27 mouse cellular contexts compared by ENCODE assay signal in the genomic region with DNA sequence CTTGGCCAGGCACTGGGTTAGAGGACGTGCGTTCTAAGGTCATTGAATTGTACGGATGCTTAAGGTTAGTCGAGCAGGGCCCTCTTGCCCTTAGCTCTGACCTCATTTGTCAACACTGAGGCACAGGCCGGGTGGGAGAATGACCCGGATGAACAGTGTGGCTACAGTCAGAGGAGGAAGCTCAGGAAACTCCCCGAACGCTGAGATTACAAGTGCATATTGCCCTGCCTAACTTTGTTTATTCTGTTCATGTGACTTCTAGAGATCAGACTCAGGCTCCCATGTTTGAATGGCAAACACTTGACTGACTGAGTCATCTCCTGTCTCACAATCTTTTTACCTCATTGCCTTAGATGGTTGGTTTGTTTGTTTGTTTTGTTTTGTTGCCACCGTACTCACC. TPM values are rescaled to one million over a fixed set of nuclear protein-coding genes. Genes with fewer than 3 reads are reported as not detected.
A peak's percentile ranks its signal among the peaks of the same experiment; 100 is the strongest.
DNase-seq lines count a peak whose midpoint lies in the region; ATAC-seq and TF ChIP-seq lines count a peak whose summit lies in the region.
"Had no signal": no experiment of that assay in that cellular context is flagged by ENCODE, and none has a peak within 500 bp of the region (broad histone marks: within the 10 kb centered on the region; RNA-seq: fewer than 3 reads in every experiment).

No protein-coding gene starts in this region.

- H3K4me2 ChIP-seq in liver, embryonic 12.5 days = no peak overlapping the region
- no peak overlapping the region for H3K4me2 ChIP-seq in liver, embryonic 11.5 days
- no peak overlapping the region for H3K4me2 ChIP-seq in liver, postnatal 0 days (ENCODE audit: low read depth, low read length)
- no peak overlapping the region for H3K4me2 ChIP-seq in stomach, embryonic 15.5 days
- H3K4me2 ChIP-seq: embryonic facial prominence, embryonic 12.5 days; forebrain, embryonic 12.5 days; hindbrain, embryonic 14.5 days; limb, embryonic 13.5 days; lung, embryonic 15.5 days; neural tube, embryonic 13.5 days had no signal

- H3K9me3 ChIP-seq in liver, embryonic 12.5 days (replicated peaks) = no peaks in the 10 kb centered on the region
- no peaks in the 10 kb centered on the region for H3K9me3 ChIP-seq in liver, embryonic 11.5 days (ENCODE audit: control insufficient read depth, low read length)
- no peaks in the 10 kb centered on the region for H3K9me3 ChIP-seq in liver, postnatal 0 days (ENCODE audit: low read length)
- no peaks in the 10 kb centered on the region for H3K9me3 ChIP-seq in stomach, embryonic 15.5 days
- H3K9me3 ChIP-seq: embryonic facial prominence, embryonic 12.5 days; forebrain, embryonic 12.5 days; heart, embryonic 10.5 days; limb, embryonic 13.5 days; lung, embryonic 15.5 days; neural tube, embryonic 13.5 days had no signal

- WGBS in liver, embryonic 12.5 days (ENCODE audit: insufficient replicate concordance) = 57% methylated on average over 9 of the region's 9 CpGs
- 51% methylated on average over 9 of the region's 9 CpGs for WGBS in liver, embryonic 11.5 days
- 42% methylated on average over 9 of the region's 9 CpGs for WGBS in liver, postnatal 0 days (ENCODE audit: insufficient replicate concordance)
- WGBS in stomach, embryonic 15.5 days = 45% methylated on average over 9 of the region's 9 CpGs

- no peaks in the 10 kb centered on the region for H3K36me3 ChIP-seq in liver, embryonic 12.5 days
- no peaks in the 10 kb centered on the region for H3K36me3 ChIP-seq in liver, embryonic 11.5 days (ENCODE audit: control insufficient read depth, insufficient read depth, low read length)
- H3K36me3 ChIP-seq in C2C12 (ENCODE audit: control insufficient read depth, insufficient read depth) = no peaks in the 10 kb centered on the region
- H3K36me3 ChIP-seq in liver, postnatal 0 days (replicated peaks; ENCODE audit: insufficient read depth, low read length) = no peaks in the 10 kb centered on the region
- H3K36me3 ChIP-seq in stomach, embryonic 15.5 days = no peaks in the 10 kb centered on the region
- H3K36me3 ChIP-seq: embryonic facial prominence, embryonic 12.5 days; forebrain, embryonic 12.5 days; heart, embryonic 10.5 days; limb, embryonic 13.5 days; lung, embryonic 15.5 days; neural tube, embryonic 13.5 days had no signal

- H3K4me3 ChIP-seq in liver, embryonic 12.5 days = no peak overlapping the region
- no peak overlapping the region for H3K4me3 ChIP-seq in liver, embryonic 11.5 days (ENCODE audit: low read depth, low read length)
- H3K4me3 ChIP-seq in C2C12 (ENCODE audit: insufficient read depth, poor library complexity, severe bottlenecking) = no peak overlapping the region
- no peak overlapping the region for H3K4me3 ChIP-seq in liver, postnatal 0 days (ENCODE audit: low read depth, low read length)
- H3K4me3 ChIP-seq in stomach, embryonic 15.5 days (replicated peaks) = no peak overlapping the region
- H3K4me3 ChIP-seq: embryonic facial prominence, embryonic 12.5 days; erythroblast, embryonic 14.5 days; forebrain, embryonic 12.5 days; gastrocnemius, adult 2 months; heart, embryonic 10.5 days; layer of hippocampus, adult 2 months; limb, embryonic 13.5 days; lung, embryonic 15.5 days; neural tube, embryonic 13.5 days had no signal

- no peaks in the 10 kb centered on the region; the same call in 1 of the 2 replicates for H3K27me3 ChIP-seq in liver, embryonic 12.5 days (replicated peaks)
- H3K27me3 ChIP-seq in liver, embryonic 11.5 days (replicated peaks; ENCODE audit: control insufficient read depth, insufficient read depth, low read length) = no peaks in the 10 kb centered on the region
- no peaks in the 10 kb centered on the region for H3K27me3 ChIP-seq in C2C12 (ENCODE audit: control insufficient read depth, insufficient read depth, insufficient read length)
- no peaks in the 10 kb centered on the region for H3K27me3 ChIP-seq in liver, postnatal 0 days (ENCODE audit: insufficient read depth, low read length)
- H3K27me3 ChIP-seq in stomach, embryonic 15.5 days (replicated peaks) = no peaks in the 10 kb centered on the region
- H3K27me3 ChIP-seq: embryonic facial prominence, embryonic 12.5 days; forebrain, embryonic 12.5 days; limb, embryonic 13.5 days; lung, embryonic 15.5 days; neural tube, embryonic 13.5 days; Patski had no signal

- H3K27ac ChIP-seq in liver, embryonic 12.5 days = peak overlapping the region; percentile 69; the same call in 1 of the 2 replicates
- H3K27ac ChIP-seq in liver, embryonic 11.5 days (ENCODE audit: low read depth, low read length) = no peak overlapping the region; the same call in 1 of the 2 replicates
- H3K27ac ChIP-seq in liver, postnatal 0 days (ENCODE audit: low read depth) = no peak overlapping the region
- no peak overlapping the region for H3K27ac ChIP-seq in stomach, embryonic 15.5 days
- H3K27ac ChIP-seq: forebrain, embryonic 12.5 days; hindbrain, embryonic 14.5 days; layer of hippocampus, adult 2 months; neural tube, embryonic 13.5 days had no signal

- no peak for TF ChIP-seq CTCF in C2C12 (IDR thresholded peaks at IDR 0.05; ENCODE audit: control insufficient read depth, insufficient read depth, insufficient read length)
- no peak for TF ChIP-seq CTCF in liver, postnatal 0 days (IDR thresholded peaks at IDR 0.05; ENCODE audit: low read depth)

- no peak overlapping the region for H3K9ac ChIP-seq in liver, embryonic 12.5 days
- H3K9ac ChIP-seq in liver, embryonic 11.5 days (ENCODE audit: low read depth, low read length) = no peak overlapping the region
- H3K9ac ChIP-seq in liver, postnatal 0 days (replicated peaks) = no peak overlapping the region
- no peak overlapping the region for H3K9ac ChIP-seq in stomach, embryonic 15.5 days
- H3K9ac ChIP-seq: embryonic facial prominence, embryonic 12.5 days; forebrain, embryonic 12.5 days; hindbrain, embryonic 14.5 days; limb, embryonic 13.5 days; lung, embryonic 15.5 days; neural tube, embryonic 13.5 days had no signal

- no peak for TF ChIP-seq EP300 in liver, postnatal 0 days (IDR thresholded peaks at IDR 0.05; ENCODE audit: low read depth)

- ATAC-seq in liver, embryonic 12.5 days = no peak
- no peak for ATAC-seq in liver, embryonic 11.5 days (replicated peaks; ENCODE audit: low FRiP score)
- peak; percentile 74 for ATAC-seq in liver, postnatal 0 days
- ATAC-seq in stomach, embryonic 15.5 days (ENCODE audit: insufficient read depth, low FRiP score, low read depth) = peak; percentile 70
- ATAC-seq: inflammation-experienced regulatory T-cells, adult 6 months; Patski had no signal

- DNase-seq in liver, embryonic 11.5 days (ENCODE audit: low spot score) = no peak
- peak; percentile 34 for DNase-seq in liver, postnatal 0 days
- DNase-seq in heart, adult 11 months = no peak
- no peak for DNase-seq in spleen, adult 18-20 months
- DNase-seq in left cerebral cortex, adult 18-20 months (ENCODE audit: low spot score in 2 of 2) = no peak
- DNase-seq: adrenal gland, postnatal 36 days; cerebellum, adult 11 months; cerebellum, postnatal 10 days; gastrocnemius, adult 2 months; heart, postnatal 4 days; kidney, postnatal 25 days; midbrain, embryonic 14.5 days; thymus, postnatal 14 days had no signal

- no peaks in the 10 kb centered on the region for H3K79me2 ChIP-seq in C2C12 (ENCODE audit: control insufficient read depth, insufficient read depth)

- H3K4me1 ChIP-seq in liver, embryonic 12.5 days = peaks cover 53% of the 10 kb centered on the region
- H3K4me1 ChIP-seq in liver, embryonic 11.5 days (replicated peaks; ENCODE audit: control insufficient read depth, insufficient read depth, low read length) = peaks cover 41% of the 10 kb centered on the region
- peaks cover 10% of the 10 kb centered on the region for H3K4me1 ChIP-seq in liver, postnatal 0 days (ENCODE audit: insufficient read depth)
- H3K4me1 ChIP-seq in stomach, embryonic 15.5 days = peaks cover 10% of the 10 kb centered on the region
- H3K4me1 ChIP-seq: forebrain, embryonic 12.5 days had no signal

- no peak overlapping the region for H3ac ChIP-seq in C2C12 (ENCODE audit: control insufficient read depth, insufficient read length, low read depth)

- no peaks in the 10 kb centered on the region for H3K79me3 ChIP-seq in C2C12 (ENCODE audit: low read depth)

TF ChIP-seq in C2C12, 6 proteins besides CTCF, POLR2A, EP300 and RAD21:
- TF ChIP-seq USF1 (IDR thresholded peaks at IDR 0.05; ENCODE audit: low read depth) = peak; percentile 55
- TF ChIP-seq MAX (IDR thresholded peaks at IDR 0.05) = no peak

RNA-seq across cellular contexts. Expression of a gene that starts 36.2 kb away (rescaled TPM):
- polyA plus RNA-seq in liver, embryonic 12.5 days (2016; fragmentation: Nextera tagmentation; extraction: Ambion mirVana) = 8.9 and 9.4 TPM in 2 replicates
- polyA plus RNA-seq in liver, embryonic 11.5 days (2014; fragmentation: Nextera tagmentation; extraction: Ambion mirVana) = 11.6 and 12.7 TPM in 2 replicates
- 7.5 TPM for polyA plus RNA-seq in C2C12 (2012; fragmentation: generic; extraction: Trizol)
- polyA plus RNA-seq in liver, postnatal 0 days (2015; fragmentation: Nextera tagmentation; extraction: Ambion mirVana) = 13.3 and 15.2 TPM in 2 replicates
- polyA plus RNA-seq in stomach, embryonic 15.5 days (2015; fragmentation: Nextera tagmentation; extraction: Ambion mirVana) = 9.5 and 10.5 TPM in 2 replicates
- 10 to 100 TPM; 17.1 to 18.1 TPM for total RNA-seq in left cerebral cortex, adult 18-20 months (2021)

RNA-seq across cellular contexts. Expression of a gene that starts 37.7 kb away (rescaled TPM):
- 214 and 225 TPM in 2 replicates for polyA plus RNA-seq in liver, embryonic 12.5 days (2016; fragmentation: Nextera tagmentation; extraction: Ambion mirVana)
- 378 and 420 TPM in 2 replicates for polyA plus RNA-seq in liver, embryonic 11.5 days (2014; fragmentation: Nextera tagmentation; extraction: Ambion mirVana)
- polyA plus RNA-seq in C2C12 (2012; fragmentation: generic; extraction: Trizol) = 1,080 TPM
- polyA plus RNA-seq in liver, postnatal 0 days (2015; fragmentation: Nextera tagmentation; extraction: Ambion mirVana) = 85.7 and 147 TPM in 2 replicates
- 1,038 and 1,102 TPM in 2 replicates for polyA plus RNA-seq in stomach, embryonic 15.5 days (2015; fragmentation: Nextera tagmentation; extraction: Ambion mirVana)
- total RNA-seq in left cerebral cortex, adult 18-20 months (2021) = 100 to 1,000 TPM; 234 to 249 TPM

Comparison
In these comparisons a context has a peak if more than half of its experiments do, and no peak if none do; other contexts are left out.
1. ATAC-seq: peak in liver, postnatal 0 days (single experiment) and stomach, embryonic 15.5 days (single experiment); none in liver, embryonic 12.5 days (single experiment) and liver, embryonic 11.5 days (single experiment).